Mouse (Mus musculus) liver, embryonic 14.5 days (tissue): ENCODE results near the gene U2af1l4. TPM values are rescaled to one million over a fixed set of nuclear protein-coding genes. Genes with fewer than 3 reads are reported as not detected.

Experiments
- ATAC-seq: fragments of 200-750 bp; cut with Nextera tagmentation; 2 replicates; pipeline ENCODE4 v1.8.0; 2017; ENCODE audit warnings: moderate number of reproducible peaks, mild to moderate bottlenecking, moderate library complexity; ENCODE audit not compliant: insufficient read depth
- DNase-seq, 3 experiments: peaks; one replicate each; pipeline ENCODE4 v3.0.0-alpha.2; 2012 to 2013; ENCODE audit warnings: low read depth in 3 of 3, low spot score in 3 of 3
- H3K27ac ChIP-seq: fragments of 300-500 bp; sonication (generic); 2 replicates; pipeline ENCODE4 v1.5.1; 2014; ENCODE audit warnings: moderate library complexity, mild to moderate bottlenecking, control low read depth, inconsistent platforms
- H3K27me3 ChIP-seq: fragments of 300-500 bp; sonication (generic); 2 replicates; pipeline ENCODE4 v1.6.1; 2014; ENCODE audit warnings: mild to moderate bottlenecking, low read length, moderate library complexity; ENCODE audit not compliant: control insufficient read depth, insufficient read depth
- H3K36me3 ChIP-seq: fragments of 300-500 bp; sonication (generic); replicated peaks from 2 replicates; pipeline ENCODE4 v1.6.1; 2014; ENCODE audit warnings: low read depth; ENCODE audit not compliant: control insufficient read depth, insufficient read depth
- H3K4me1 ChIP-seq, 2 experiments: fragments of 200-500 bp in 1 of 2; fragments of 300-500 bp in 1 of 2; sonication (generic) in 1 of 2; replicated peaks; 2 replicates each; pipeline ENCODE4 v1.6.1; 2012 to 2014; ENCODE audit warnings: antibody characterized with exemption in 1 of 2, inconsistent platforms in 1 of 2, low read length in 1 of 2; ENCODE audit not compliant: control insufficient read depth in 2 of 2, insufficient read depth in 2 of 2
- H3K4me2 ChIP-seq: fragments of 300-500 bp; sonication (generic); 2 replicates; pipeline ENCODE4 v1.6.1; 2014; ENCODE audit warnings: low read depth, mild to moderate bottlenecking, control low read depth, moderate library complexity
- H3K4me3 ChIP-seq, 2 experiments: fragments of 200-500 bp in 1 of 2; fragments of 300-500 bp in 1 of 2; sonication (generic) in 1 of 2; 2 replicates each; pipeline ENCODE4 v1.5.1; 2012 to 2014; ENCODE audit warnings: low read depth in 2 of 2, low read length in 2 of 2, mild to moderate bottlenecking in 2 of 2, control low read depth in 1 of 2, inconsistent platforms in 1 of 2, moderate library complexity in 1 of 2; ENCODE audit not compliant: insufficient read depth in 1 of 2
- H3K9ac ChIP-seq: fragments of 300-500 bp; sonication (generic); replicated peaks from 2 replicates; pipeline ENCODE4 v1.6.1; 2014; ENCODE audit warnings: mild to moderate bottlenecking, control low read depth, moderate library complexity
- H3K9me3 ChIP-seq: fragments of 300-500 bp; sonication (generic); 2 replicates; pipeline ENCODE4 v1.6.1; 2016; ENCODE audit warnings: low read length, mixed read lengths; ENCODE audit not compliant: control insufficient read depth
- CTCF ChIP-seq: IDR thresholded peaks from 2 replicates; pipeline ENCODE4 v1.5.1; 2016; ENCODE audit warnings: antibody characterized with exemption, low read depth, control low read depth
- EP300 ChIP-seq: IDR thresholded peaks from 2 replicates; pipeline ENCODE4 v1.6.1; 2016; ENCODE audit warnings: antibody characterized with exemption, low read depth
- WGBS: fragments of 180-500 bp; shearing (Covaris S2); extraction: QIAGEN DNeasy Blood & Tissue Kit; methylation state at CpG from one replicate; pipeline ENCODE4 v1.1.7; 2014; ENCODE audit not compliant: insufficient replicate concordance; 5-methylcytosine and 5-hydroxymethylcytosine counted together
- polyA plus RNA-seq, 2 experiments: library from polyadenylated mRNA; depleted of rRNA in 1 of 2; stranded (reverse) in 1 of 2; unstranded in 1 of 2; fragments of >200 nt; fragmentation: Nextera tagmentation in 1 of 2; extraction: Ambion mirVana in 1 of 2; gene quantifications; 2 replicates each; pipeline versions ENCODE4 v1.2.1 to v1.2.3; 2012 to 2014

Gene U2af1l4
- polyA plus RNA-seq, 2 experiments = 28.1 to 40.7 TPM

DNA sequence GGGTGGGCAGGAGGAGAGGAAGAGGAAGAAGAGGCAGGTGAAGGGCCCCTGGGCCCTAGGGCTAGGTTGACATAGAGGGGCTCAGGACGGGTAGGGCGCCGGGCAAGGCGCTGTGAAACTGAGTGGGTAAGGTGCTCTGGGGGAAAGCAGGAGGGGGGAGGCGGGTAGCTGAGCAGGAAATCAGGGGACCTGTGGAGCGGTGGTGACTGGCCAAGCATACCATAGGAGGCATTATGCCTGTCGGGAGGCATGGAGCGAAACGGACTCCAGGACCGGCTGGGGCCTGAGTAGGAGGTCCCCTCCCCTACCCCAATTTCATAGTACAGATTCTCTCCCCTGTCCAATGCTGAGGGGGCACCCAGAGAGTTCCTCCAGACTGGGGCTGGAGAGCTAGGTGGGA lies 40.2 kb upstream of the U2af1l4 start:
- TF ChIP-seq CTCF (no peak), EP300 (no peak)
- Histone ChIP-seq H3K9me3 (no peaks in the 10 kb centered on the region), H3K4me3 (no peak overlapping the region), H3K9ac (no peak overlapping the region), H3K4me2 (no peak overlapping the region), H3K36me3 (no peaks in the 10 kb centered on the region), H3K27me3 (no peaks in the 10 kb centered on the region), H3K27ac (no peak overlapping the region), H3K4me1 (no peaks in the 10 kb centered on the region)
- no peak for ATAC-seq
- no peak for DNase-seq
- 78% methylated on average over 10 of the region's 10 CpGs for WGBS

DNA sequence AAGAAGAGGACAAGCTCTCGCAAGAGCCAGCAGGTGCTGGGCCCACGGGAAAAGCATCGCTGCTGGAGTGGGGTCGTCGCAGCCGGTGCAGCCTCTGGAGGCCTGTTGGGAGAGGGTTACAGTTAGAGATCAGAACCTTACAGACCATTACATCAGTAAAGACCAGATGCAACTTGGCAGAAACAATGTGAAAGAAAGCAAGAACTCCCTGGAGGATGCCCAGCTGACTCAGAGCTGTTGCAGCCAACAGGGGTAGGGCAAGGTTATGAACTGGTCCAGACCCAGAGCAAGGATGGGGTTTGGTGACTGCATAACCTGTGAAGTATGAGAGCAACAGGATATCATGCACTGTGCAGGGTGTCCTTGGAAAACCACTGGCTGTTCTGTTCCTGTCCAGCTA lies 38.6 kb upstream of the U2af1l4 start:
- H3K27ac ChIP-seq = no peak overlapping the region
- H3K27me3 ChIP-seq = no peaks in the 10 kb centered on the region
- no peak for DNase-seq
- no peak overlapping the region for H3K4me3 ChIP-seq
- H3K9ac ChIP-seq = no peak overlapping the region
- WGBS = 74% methylated on average over 6 of the region's 6 CpGs
- TF ChIP-seq EP300 (no peak), CTCF (no peak)
- ATAC-seq = no peak
- no peaks in the 10 kb centered on the region for H3K4me1 ChIP-seq
- H3K9me3 ChIP-seq = no peaks in the 10 kb centered on the region
- peaks cover 3% of the 10 kb centered on the region; the same call in 1 of the 2 replicates for H3K36me3 ChIP-seq
- no peak overlapping the region for H3K4me2 ChIP-seq

DNA sequence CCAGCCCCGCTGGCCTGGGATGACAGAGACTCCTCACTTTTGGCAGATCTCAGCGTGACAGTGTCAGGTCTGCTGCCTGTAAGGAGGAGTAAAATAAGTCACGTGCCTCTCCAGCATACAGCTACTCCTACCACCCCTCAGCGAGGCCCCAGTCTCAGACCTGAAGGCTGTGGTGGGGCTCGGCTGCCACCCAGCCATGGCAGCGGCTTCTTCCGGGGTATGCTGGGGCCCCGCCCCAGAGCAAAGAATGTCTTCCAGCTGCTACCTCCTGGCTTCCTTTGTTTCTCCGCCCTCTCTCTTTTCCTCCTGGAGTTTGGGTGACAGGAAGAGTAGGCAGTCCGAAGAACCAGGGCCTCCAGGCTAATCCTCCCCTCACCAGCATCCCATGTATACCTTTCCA lies 37.1 kb upstream of the U2af1l4 start:
- Histone ChIP-seq H3K27me3 (no peaks in the 10 kb centered on the region), H3K27ac (no peak overlapping the region), H3K9me3 (no peaks in the 10 kb centered on the region), H3K9ac (no peak overlapping the region), H3K4me2 (no peak overlapping the region), H3K36me3 (peaks cover 7% of the 10 kb centered on the region), H3K4me1 (no peaks in the 10 kb centered on the region), H3K4me3 (no peak overlapping the region)
- DNase-seq = no peak
- TF ChIP-seq EP300 (no peak), CTCF (no peak)
- no peak for ATAC-seq
- WGBS = 52% methylated on average over 10 of the region's 10 CpGs

DNA sequence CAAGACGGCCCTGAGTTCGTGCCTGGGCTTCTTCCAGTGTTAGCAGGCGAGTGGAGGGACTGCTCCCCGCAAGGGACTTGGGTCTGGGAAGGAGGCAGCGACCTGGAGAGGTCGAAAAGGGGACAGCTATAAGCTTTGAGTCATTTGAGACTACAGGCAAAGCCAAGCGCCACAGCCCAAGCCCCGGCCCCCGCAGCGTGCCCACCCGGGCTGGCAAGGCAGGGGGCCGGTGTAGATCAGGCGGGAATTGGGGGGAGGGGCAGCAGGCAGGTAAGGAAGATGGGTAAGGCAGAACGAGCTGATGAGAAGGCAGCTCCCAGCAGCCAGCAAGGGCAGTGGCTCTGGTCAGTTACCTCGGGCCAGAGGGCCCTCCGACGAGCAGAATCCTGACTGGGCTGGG lies 36.7 kb upstream of the U2af1l4 start:
- H3K4me2 ChIP-seq = no peak overlapping the region
- H3K4me1 ChIP-seq = no peaks in the 10 kb centered on the region
- no peak overlapping the region for H3K9ac ChIP-seq
- TF ChIP-seq EP300 (no peak), CTCF (no peak)
- no peaks in the 10 kb centered on the region for H3K27me3 ChIP-seq
- H3K36me3 ChIP-seq = peaks cover 7% of the 10 kb centered on the region
- DNase-seq (no peak), ATAC-seq (no peak)
- no peak overlapping the region for H3K27ac ChIP-seq
- 61% methylated on average over 17 of the region's 17 CpGs for WGBS
- H3K9me3 ChIP-seq = no peaks in the 10 kb centered on the region
- no peak overlapping the region for H3K4me3 ChIP-seq

DNA sequence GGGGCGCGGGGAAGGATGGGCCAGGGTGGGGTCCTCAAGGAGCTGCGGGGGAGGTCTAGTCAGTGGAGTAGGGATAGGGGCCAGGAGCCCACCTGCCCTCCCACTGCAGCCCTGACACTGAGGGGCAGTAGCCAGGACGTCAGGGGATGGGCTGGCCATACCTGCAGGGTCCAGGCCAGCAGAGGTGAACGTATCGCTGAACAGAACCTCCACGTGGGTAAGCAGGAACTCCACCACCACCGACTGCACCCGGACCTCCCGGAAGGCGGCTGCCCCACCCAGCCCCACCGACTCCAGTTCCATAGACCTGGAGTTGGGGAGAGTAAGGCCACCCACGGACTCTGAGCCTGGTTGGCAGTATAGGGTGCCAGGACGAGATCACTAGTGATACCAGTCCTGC lies 36.1 kb upstream of the U2af1l4 start:
- Histone ChIP-seq H3K9me3 (no peaks in the 10 kb centered on the region), H3K4me1 (no peaks in the 10 kb centered on the region), H3K4me2 (no peak overlapping the region), H3K27me3 (no peaks in the 10 kb centered on the region), H3K36me3 (peaks cover 7% of the 10 kb centered on the region), H3K4me3 (no peak overlapping the region), H3K27ac (no peak overlapping the region), H3K9ac (no peak overlapping the region)
- 74% methylated on average over 14 of the region's 14 CpGs for WGBS
- DNase-seq = no peak
- TF ChIP-seq CTCF (no peak), EP300 (no peak)
- no peak for ATAC-seq
